In genomic region chrX:7322288-7322687, GRCm38 (mm10) we compare ENCODE assay signal across 7 mouse cellular contexts. TPM values are rescaled to one million over a fixed set of nuclear protein-coding genes. Genes with fewer than 3 reads are reported as not detected.
A peak's percentile ranks its signal among the peaks of the same experiment; 100 is the strongest.
DNase-seq lines count a peak whose midpoint lies in the region; ATAC-seq lines count a peak whose summit lies in the region.

No protein-coding gene starts in this region.

- peak; percentile 62 for DNase-seq in A20 (ENCODE audit: low read depth, low spot score)
- DNase-seq in c-Kit-positive CD71-positive TER-119-negative erythroid progenitor cells, embryonic 14.5 days (ENCODE audit: low read depth): peak; percentile 32
- DNase-seq in gastrocnemius, postnatal 10 days: peak; percentile 61
- peak; percentile 54 to 66 for DNase-seq in layer of hippocampus, postnatal 14 days (ENCODE audit: low spot score in 2 of 2)
- DNase-seq in spleen, postnatal 14 days (ENCODE audit: low spot score in 2 of 2): peak; percentile 8 to 43

- ATAC-seq in CD4-positive, CD25-positive, alpha-beta regulatory T cell, adult 4 months: peak; percentile 52
- ATAC-seq in megakaryocyte, adult 5-6 weeks (ENCODE audit: poor library complexity, severe bottlenecking): peak; percentile 62

RNA-seq across cellular contexts. Expression of gene Clcn5, which starts 3.1 kb away (rescaled TPM):
- polyA plus RNA-seq in CD4-positive, CD25-positive, alpha-beta regulatory T cell, adult 4 months (2017; shearing (Covaris generic)): 1 to 10 TPM; 1.9 to 3.3 TPM
- total RNA-seq in gastrocnemius, postnatal 10 days (2021): 10 to 100 TPM; 28.6 to 37.7 TPM
- 10 to 100 TPM; 13.3 to 16.6 TPM for total RNA-seq in layer of hippocampus, postnatal 14 days (2021)
- 13.6 and 13.8 TPM in 2 replicates for total RNA-seq in megakaryocyte, adult 5-6 weeks (2015)
- total RNA-seq in megakaryocyte, adult 5-6 weeks (2017): 12.1 and 13.6 TPM in 2 replicates

RNA-seq across cellular contexts. Expression of gene Usp27x, which starts 53.3 kb away (rescaled TPM):
- polyA plus RNA-seq in CD4-positive, CD25-positive, alpha-beta regulatory T cell, adult 4 months (2017; shearing (Covaris generic)): under 1 TPM; 0.27 to 0.48 TPM
- total RNA-seq in gastrocnemius, postnatal 10 days (2021): under 1 TPM; 0.75 to 0.87 TPM
- total RNA-seq in layer of hippocampus, postnatal 14 days (2021): 10 to 100 TPM; 12.5 TPM
- total RNA-seq in megakaryocyte, adult 5-6 weeks (2015): 0.09 and 0.48 TPM in 2 replicates
- total RNA-seq in megakaryocyte, adult 5-6 weeks (2017): 0.11 and 0.53 TPM in 2 replicates

Comparison
In these comparisons a context has a peak if more than half of its experiments do, and no peak if none do; other contexts are left out.
1. Peak in every context shown above with its lines: DNase-seq and ATAC-seq.
2. RNA of gene Usp27x, which starts 53.3 kb away (total RNA-seq): 12.5 TPM in layer of hippocampus, postnatal 14 days; 0.75 to 0.87 TPM in gastrocnemius, postnatal 10 days and 0.09 to 0.53 TPM in megakaryocyte, adult 5-6 weeks; every median in the first group is over 4 times any median in the second.